Mouse (Mus musculus): Measurements from ENCODE around the gene Mgat5. TPM values are rescaled to one million over a fixed set of nuclear protein-coding genes. Genes with fewer than 3 reads are reported as not detected.
A peak's percentile ranks its signal among the peaks of the same experiment; 100 is the strongest.

The Mgat5 gene
- polyA plus RNA-seq, 1 experiment = 24.1 TPM

DNA sequence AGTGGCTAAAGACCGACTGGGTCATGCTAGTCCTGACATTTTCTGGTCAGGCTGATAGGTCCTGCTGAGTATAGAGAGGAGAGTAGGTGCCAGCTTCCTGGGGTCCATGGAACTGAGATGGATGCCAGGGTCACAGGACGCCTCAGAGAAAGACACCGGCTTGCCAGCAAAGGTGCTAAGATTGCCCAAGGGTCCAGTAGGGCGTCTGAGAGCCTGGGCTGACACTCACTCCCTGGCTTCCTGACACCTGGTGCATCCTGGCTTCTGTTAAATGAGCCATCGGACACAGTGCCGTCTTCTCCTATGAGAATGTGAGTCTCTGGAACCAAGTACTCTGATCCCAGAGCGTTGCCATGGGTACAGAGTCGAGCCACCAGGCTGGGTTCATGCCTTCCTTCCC is 304.1 kb downstream of the Mgat5 start:
- 92% methylated on average over 8 of the region's 8 CpGs for WGBS
- no peak overlapping the region for H3K4me3 ChIP-seq (ENCODE audit: control insufficient read depth, insufficient read depth, low read length)
- no peaks in the 10 kb centered on the region for H3K36me3 ChIP-seq (ENCODE audit: control insufficient read depth, insufficient read depth, low read length)
- no peak for DNase-seq
- no peak for TF ChIP-seq POLR2A (IDR thresholded peaks at IDR 0.05; ENCODE audit: control insufficient read depth, extremely low read depth, insufficient read depth, low read length, poor library complexity)
- TF ChIP-seq CTCF (IDR thresholded peaks at IDR 0.05; ENCODE audit: borderline replicate concordance, control insufficient read depth, extremely low read depth, insufficient read depth, low read length, poor library complexity) = no peak
- no peaks in the 10 kb centered on the region for H3K27me3 ChIP-seq (ENCODE audit: control insufficient read depth, insufficient read depth, low read length)
- H3K27ac ChIP-seq (ENCODE audit: control insufficient read depth, insufficient read depth, low read length) = no peak overlapping the region
- peaks cover 8% of the 10 kb centered on the region for H3K4me1 ChIP-seq (replicated peaks; ENCODE audit: control insufficient read depth, insufficient read depth, low read length)

DNA sequence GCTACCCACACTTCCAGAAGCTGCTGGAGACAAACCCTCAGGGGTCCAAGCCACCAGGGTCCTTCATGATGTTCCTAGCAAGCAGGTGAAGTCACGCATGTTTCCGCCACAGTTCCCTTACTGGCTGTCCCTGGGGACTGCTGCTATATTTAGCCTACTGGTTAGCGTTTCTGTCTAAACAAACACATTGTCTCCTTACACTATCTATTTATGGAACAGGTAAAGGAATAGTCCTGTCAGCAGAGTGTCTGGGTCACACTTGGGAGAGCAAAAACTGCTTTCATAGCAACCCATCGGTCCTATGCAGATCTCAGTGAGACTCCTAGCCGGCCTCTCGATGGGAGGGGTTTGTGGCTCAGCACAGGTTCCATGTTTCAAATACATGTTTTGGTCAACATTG is 306.5 kb downstream of the Mgat5 start:
- DNase-seq = no peak

DNA sequence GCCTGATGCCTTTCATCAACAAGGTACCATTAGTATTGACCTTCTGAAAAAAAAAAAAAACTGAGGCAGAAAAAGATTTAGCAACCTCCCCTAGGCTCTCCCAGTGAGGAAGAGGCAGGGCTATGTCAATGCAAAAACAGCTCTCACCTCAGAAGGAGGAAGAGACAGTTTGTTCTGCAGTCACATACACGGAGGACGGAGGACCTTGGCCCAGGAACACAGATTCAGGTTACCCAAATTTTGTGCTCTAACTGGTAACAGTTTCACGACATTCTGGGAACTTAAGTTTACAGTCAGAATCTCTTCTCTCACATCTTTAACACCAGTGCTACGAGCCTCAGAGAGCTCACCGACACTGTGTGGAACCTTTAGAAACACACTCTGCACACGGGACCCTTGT is 307.9 kb downstream of the Mgat5 start:
- TF ChIP-seq CTCF (IDR thresholded peaks at IDR 0.05; ENCODE audit: borderline replicate concordance, control insufficient read depth, extremely low read depth, insufficient read depth, low read length, poor library complexity) (no peak), POLR2A (IDR thresholded peaks at IDR 0.05; ENCODE audit: control insufficient read depth, extremely low read depth, insufficient read depth, low read length, poor library complexity) (no peak)
- no peak for DNase-seq

More for the DNA sequence above, 306.5 kb downstream of the Mgat5 start:
- H3K4me1 ChIP-seq (replicated peaks; ENCODE audit: control insufficient read depth, insufficient read depth, low read length) = peaks cover 8% of the 10 kb centered on the region
- H3K4me3 ChIP-seq (ENCODE audit: control insufficient read depth, insufficient read depth, low read length) = no peak overlapping the region
- no peak overlapping the region for H3K27ac ChIP-seq (ENCODE audit: control insufficient read depth, insufficient read depth, low read length)
- no peaks in the 10 kb centered on the region for H3K36me3 ChIP-seq (ENCODE audit: control insufficient read depth, insufficient read depth, low read length)
- H3K27me3 ChIP-seq (ENCODE audit: control insufficient read depth, insufficient read depth, low read length) = no peaks in the 10 kb centered on the region
- TF ChIP-seq POLR2A (IDR thresholded peaks at IDR 0.05; ENCODE audit: control insufficient read depth, extremely low read depth, insufficient read depth, low read length, poor library complexity) (no peak), CTCF (IDR thresholded peaks at IDR 0.05; ENCODE audit: borderline replicate concordance, control insufficient read depth, extremely low read depth, insufficient read depth, low read length, poor library complexity) (no peak)
- WGBS = 94% methylated on average over 6 of the region's 6 CpGs

DNA sequence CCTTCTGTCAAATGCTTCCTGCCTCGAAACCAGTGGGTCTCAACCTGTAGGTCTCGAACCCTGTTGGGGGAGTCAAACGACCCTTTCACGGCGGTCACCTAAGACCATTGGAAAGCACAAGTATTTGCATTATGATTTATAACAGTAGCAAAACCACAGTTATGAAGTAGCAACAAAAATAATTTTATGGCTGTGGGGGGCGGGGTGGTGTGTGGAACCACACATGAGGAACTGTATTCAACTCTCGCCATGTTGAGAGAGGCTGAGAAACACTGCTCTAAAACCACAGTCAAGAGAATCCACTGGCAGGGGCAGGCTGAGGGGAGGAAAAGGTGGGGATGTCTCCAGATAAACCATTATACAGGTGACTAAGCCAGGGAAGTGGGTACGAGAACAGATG is 308.3 kb downstream of the Mgat5 start:
- no peak for TF ChIP-seq POLR2A (IDR thresholded peaks at IDR 0.05; ENCODE audit: control insufficient read depth, extremely low read depth, insufficient read depth, low read length, poor library complexity)
- DNase-seq = no peak
- 22% methylated on average over 8 of the region's 8 CpGs for WGBS
- Histone ChIP-seq H3K27ac (ENCODE audit: control insufficient read depth, insufficient read depth, low read length) (peak overlapping the region; percentile 23; the same call in 1 of the 2 replicates), H3K27me3 (ENCODE audit: control insufficient read depth, insufficient read depth, low read length) (no peaks in the 10 kb centered on the region), H3K4me1 (replicated peaks; ENCODE audit: control insufficient read depth, insufficient read depth, low read length) (peaks cover 8% of the 10 kb centered on the region), H3K36me3 (ENCODE audit: control insufficient read depth, insufficient read depth, low read length) (no peaks in the 10 kb centered on the region), H3K4me3 (ENCODE audit: control insufficient read depth, insufficient read depth, low read length) (no peak overlapping the region)

More for the DNA sequence above, 307.9 kb downstream of the Mgat5 start:
- Histone ChIP-seq H3K27me3 (ENCODE audit: control insufficient read depth, insufficient read depth, low read length) (no peaks in the 10 kb centered on the region), H3K4me1 (replicated peaks; ENCODE audit: control insufficient read depth, insufficient read depth, low read length) (peaks cover 8% of the 10 kb centered on the region), H3K4me3 (ENCODE audit: control insufficient read depth, insufficient read depth, low read length) (no peak overlapping the region), H3K27ac (ENCODE audit: control insufficient read depth, insufficient read depth, low read length) (no peak overlapping the region), H3K36me3 (ENCODE audit: control insufficient read depth, insufficient read depth, low read length) (no peaks in the 10 kb centered on the region)
- 20% methylated on average over 6 of the region's 6 CpGs for WGBS

DNA sequence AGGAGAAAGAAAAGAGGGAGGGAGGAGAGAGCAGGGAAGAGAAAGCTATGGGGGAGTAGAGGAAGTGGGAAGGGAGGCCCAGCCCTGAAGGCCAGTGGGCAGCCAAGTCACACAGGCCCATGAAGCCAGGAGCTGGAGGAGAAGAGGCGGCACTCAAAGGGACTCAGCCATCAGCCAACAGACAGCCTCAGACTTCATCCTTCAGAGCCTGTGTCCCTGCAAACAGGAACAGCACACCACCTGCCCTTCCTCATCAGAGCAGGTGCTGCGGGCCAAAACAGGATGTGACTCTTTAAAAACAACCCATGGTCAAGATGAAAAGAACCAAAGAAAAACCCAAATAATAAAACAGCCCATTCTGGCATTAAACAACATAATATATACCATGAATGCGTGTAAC is 308.8 kb downstream of the Mgat5 start:
- no peak for DNase-seq
- Histone ChIP-seq H3K36me3 (ENCODE audit: control insufficient read depth, insufficient read depth, low read length) (no peaks in the 10 kb centered on the region), H3K27me3 (ENCODE audit: control insufficient read depth, insufficient read depth, low read length) (no peaks in the 10 kb centered on the region), H3K4me1 (replicated peaks; ENCODE audit: control insufficient read depth, insufficient read depth, low read length) (peaks cover 8% of the 10 kb centered on the region), H3K27ac (ENCODE audit: control insufficient read depth, insufficient read depth, low read length) (no peak overlapping the region), H3K4me3 (ENCODE audit: control insufficient read depth, insufficient read depth, low read length) (no peak overlapping the region)
- TF ChIP-seq CTCF (IDR thresholded peaks at IDR 0.05; ENCODE audit: borderline replicate concordance, control insufficient read depth, extremely low read depth, insufficient read depth, low read length, poor library complexity) (no peak), POLR2A (IDR thresholded peaks at IDR 0.05; ENCODE audit: control insufficient read depth, extremely low read depth, insufficient read depth, low read length, poor library complexity) (no peak)
- WGBS = 30% methylated on average over 3 of the region's 3 CpGs

DNA sequence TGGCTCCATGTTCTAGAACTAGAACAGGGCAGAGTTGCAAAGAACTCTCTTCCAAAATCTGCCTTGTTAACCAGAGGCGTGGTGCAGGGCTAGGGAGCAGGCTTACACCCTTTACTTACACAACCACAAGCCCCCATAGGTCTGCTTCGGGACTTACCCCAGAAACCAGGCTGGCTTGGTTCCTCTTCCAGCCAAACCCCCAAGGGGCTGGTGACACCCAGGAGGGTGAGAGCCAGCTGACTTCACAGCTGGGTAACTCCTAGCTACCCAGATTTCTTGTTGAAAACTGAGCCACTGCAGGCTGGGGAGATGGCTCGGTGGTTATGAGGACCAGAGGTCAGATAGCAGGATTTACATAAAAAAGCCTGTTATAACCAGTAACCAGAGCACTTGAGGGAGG is 309.7 kb downstream of the Mgat5 start:
- no peak overlapping the region for H3K4me3 ChIP-seq (ENCODE audit: control insufficient read depth, insufficient read depth, low read length)
- 17% methylated on average over 3 of the region's 3 CpGs for WGBS
- no peaks in the 10 kb centered on the region for H3K36me3 ChIP-seq (ENCODE audit: control insufficient read depth, insufficient read depth, low read length)
- no peak for DNase-seq
- H3K27me3 ChIP-seq (ENCODE audit: control insufficient read depth, insufficient read depth, low read length) = no peaks in the 10 kb centered on the region
- H3K4me1 ChIP-seq (replicated peaks; ENCODE audit: control insufficient read depth, insufficient read depth, low read length) = peaks cover 8% of the 10 kb centered on the region
- H3K27ac ChIP-seq (ENCODE audit: control insufficient read depth, insufficient read depth, low read length) = no peak overlapping the region
- no peak for TF ChIP-seq POLR2A (IDR thresholded peaks at IDR 0.05; ENCODE audit: control insufficient read depth, extremely low read depth, insufficient read depth, low read length, poor library complexity)
- no peak for TF ChIP-seq CTCF (IDR thresholded peaks at IDR 0.05; ENCODE audit: borderline replicate concordance, control insufficient read depth, extremely low read depth, insufficient read depth, low read length, poor library complexity)

DNA sequence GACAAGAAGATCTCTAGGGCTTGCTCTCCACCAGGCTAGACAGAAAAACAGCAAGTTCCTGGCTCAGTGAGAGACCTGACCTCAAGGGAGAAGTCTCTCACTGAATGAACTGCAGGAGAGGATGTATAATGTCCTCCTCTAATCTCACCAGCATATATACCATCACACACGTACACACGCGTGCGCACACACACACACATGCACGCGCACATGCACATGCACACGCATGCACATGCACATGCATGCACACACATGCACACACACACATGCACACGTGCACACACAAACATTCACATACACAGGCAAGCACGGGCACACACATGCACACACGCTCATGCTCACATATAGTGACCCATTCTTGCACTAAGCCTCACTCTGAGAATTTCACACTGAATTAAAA is 310.1 kb downstream of the Mgat5 start:
- 96% methylated on average over 10 of the region's 10 CpGs for WGBS
- Histone ChIP-seq H3K4me1 (replicated peaks; ENCODE audit: control insufficient read depth, insufficient read depth, low read length) (peaks cover 8% of the 10 kb centered on the region), H3K27ac (ENCODE audit: control insufficient read depth, insufficient read depth, low read length) (no peak overlapping the region), H3K36me3 (ENCODE audit: control insufficient read depth, insufficient read depth, low read length) (no peaks in the 10 kb centered on the region), H3K27me3 (ENCODE audit: control insufficient read depth, insufficient read depth, low read length) (no peaks in the 10 kb centered on the region), H3K4me3 (ENCODE audit: control insufficient read depth, insufficient read depth, low read length) (no peak overlapping the region)
- DNase-seq = no peak
- no peak for TF ChIP-seq CTCF (IDR thresholded peaks at IDR 0.05; ENCODE audit: borderline replicate concordance, control insufficient read depth, extremely low read depth, insufficient read depth, low read length, poor library complexity)
- no peak for TF ChIP-seq POLR2A (IDR thresholded peaks at IDR 0.05; ENCODE audit: control insufficient read depth, extremely low read depth, insufficient read depth, low read length, poor library complexity)

Data from thymus, adult 2 months (tissue).